11 mouse cellular contexts compared by ENCODE assay signal in genomic region chr6:90618274-90618673, GRCm38 (mm10). TPM values are rescaled to one million over a fixed set of nuclear protein-coding genes. Genes with fewer than 3 reads are reported as not detected.
DNase-seq lines count a peak whose midpoint lies in the region; ATAC-seq and TF ChIP-seq lines count a peak whose summit lies in the region.
"Had no signal": no experiment of that assay in that cellular context is flagged by ENCODE, and none has a peak within 500 bp of the region (broad histone marks: within the 10 kb centered on the region; RNA-seq: fewer than 3 reads in every experiment).

No protein-coding gene starts in this region.

- no peaks in the 10 kb centered on the region; the same call in 1 of the 2 replicates for H3K27me3 ChIP-seq in forebrain, embryonic 10.5 days (ENCODE audit: poor library complexity, severe bottlenecking)
- H3K27me3 ChIP-seq in forebrain, embryonic 13.5 days: no peaks in the 10 kb centered on the region
- no peaks in the 10 kb centered on the region for H3K27me3 ChIP-seq in liver, embryonic 11.5 days (replicated peaks; ENCODE audit: control insufficient read depth, insufficient read depth, low read length)

- H3K9ac ChIP-seq in forebrain, embryonic 13.5 days: no peak overlapping the region
- peak overlapping the region; percentile 86 for H3K9ac ChIP-seq in liver, embryonic 11.5 days (ENCODE audit: low read depth, low read length)

- ATAC-seq in forebrain, embryonic 13.5 days: no peak
- peak; percentile 45 for ATAC-seq in liver, embryonic 11.5 days (replicated peaks; ENCODE audit: low FRiP score)
- no peak for ATAC-seq in monocyte, adult 5-6 weeks (replicated peaks; ENCODE audit: insufficient number of reproducible peaks, low FRiP score, low TSS enrichment, poor library complexity, severe bottlenecking)

- H3K4me2 ChIP-seq in forebrain, embryonic 13.5 days: no peak overlapping the region
- H3K4me2 ChIP-seq in liver, embryonic 11.5 days: peak overlapping the region; percentile 63

- no peaks in the 10 kb centered on the region for H3K36me3 ChIP-seq in forebrain, embryonic 10.5 days (replicated peaks)
- no peaks in the 10 kb centered on the region for H3K36me3 ChIP-seq in forebrain, embryonic 13.5 days (ENCODE audit: poor library complexity, severe bottlenecking)
- no peaks in the 10 kb centered on the region for H3K36me3 ChIP-seq in liver, embryonic 11.5 days (ENCODE audit: control insufficient read depth, insufficient read depth, low read length)

- no peak for DNase-seq in forebrain, embryonic 10.5 days (ENCODE audit: extremely low spot score, low spot score)
- DNase-seq in lung, postnatal 10 days: peak; percentile 40
- DNase-seq in lung, adult 2 months: no peak
- peak; percentile 49 for DNase-seq in liver, embryonic 11.5 days (ENCODE audit: low spot score)
- peak; percentile 79 for DNase-seq in thymus, postnatal 14 days
- DNase-seq in frontal cortex, postnatal 14 days (ENCODE audit: low spot score in 2 of 2): no peak
- DNase-seq: gastrocnemius, postnatal 14 days; right cerebral cortex, postnatal 14 days had no signal

- no peak for TF ChIP-seq CTCF in lung, adult 2 months (IDR thresholded peaks at IDR 0.05; ENCODE audit: insufficient read depth, low read length)

- TF ChIP-seq POLR2A in lung, adult 2 months (IDR thresholded peaks at IDR 0.05; ENCODE audit: borderline replicate concordance, extremely low read depth, low read depth, low read length): no peak

- H3K27ac ChIP-seq in forebrain, embryonic 10.5 days: peak overlapping the region; percentile 67; the same call in 1 of the 2 replicates
- H3K27ac ChIP-seq in forebrain, embryonic 13.5 days: no peak overlapping the region
- H3K27ac ChIP-seq in liver, embryonic 11.5 days (ENCODE audit: low read depth, low read length): peak overlapping the region; percentile 94

- H3K4me3 ChIP-seq in forebrain, embryonic 10.5 days: no peak overlapping the region
- H3K4me3 ChIP-seq in forebrain, embryonic 13.5 days: no peak overlapping the region
- no peak overlapping the region for H3K4me3 ChIP-seq in lung, adult 2 months (replicated peaks; ENCODE audit: extremely low read depth, low read depth, low read length)
- H3K4me3 ChIP-seq in liver, embryonic 11.5 days (ENCODE audit: low read depth, low read length): peak overlapping the region; percentile 51
- H3K4me3 ChIP-seq: myocyte had no signal

- no peaks in the 10 kb centered on the region for H3K9me3 ChIP-seq in forebrain, embryonic 10.5 days
- H3K9me3 ChIP-seq in forebrain, embryonic 13.5 days (replicated peaks): no peaks in the 10 kb centered on the region
- no peaks in the 10 kb centered on the region for H3K9me3 ChIP-seq in liver, embryonic 11.5 days (ENCODE audit: control insufficient read depth, low read length)

- 79% methylated on average over 4 of the region's 4 CpGs for WGBS in forebrain, embryonic 10.5 days
- WGBS in forebrain, embryonic 13.5 days: 75% methylated on average over 4 of the region's 4 CpGs
- WGBS in lung, adult 2 months: 45% methylated on average over 4 of the region's 4 CpGs
- WGBS in liver, embryonic 11.5 days: 29% methylated on average over 4 of the region's 4 CpGs

- peaks cover 38% of the 10 kb centered on the region for H3K4me1 ChIP-seq in forebrain, embryonic 10.5 days
- H3K4me1 ChIP-seq in forebrain, embryonic 13.5 days: no peaks in the 10 kb centered on the region
- H3K4me1 ChIP-seq in lung, adult 2 months (ENCODE audit: control insufficient read depth, insufficient read depth, low read length): peaks cover 14% of the 10 kb centered on the region
- H3K4me1 ChIP-seq in liver, embryonic 11.5 days (replicated peaks; ENCODE audit: control insufficient read depth, insufficient read depth, low read length): peaks cover 55% of the 10 kb centered on the region

RNA-seq across cellular contexts. Expression of gene Slc41a3, which starts 13.7 kb away (rescaled TPM):
- 1.4 and 2.3 TPM in 2 replicates for polyA plus RNA-seq in forebrain, embryonic 10.5 days (2016; fragmentation: Nextera tagmentation; extraction: Ambion mirVana)
- polyA plus RNA-seq in forebrain, embryonic 13.5 days (2015; fragmentation: Nextera tagmentation; extraction: Ambion mirVana): 1.7 and 1.9 TPM in 2 replicates
- polyA plus RNA-seq in lung, adult 2 months (2012; rRNA removed): 11.1 and 13.8 TPM in 2 replicates
- 43.0 and 46.2 TPM in 2 replicates for polyA plus RNA-seq in liver, embryonic 11.5 days (2014; fragmentation: Nextera tagmentation; extraction: Ambion mirVana)
- total RNA-seq in monocyte, adult 5-6 weeks (2017): 10.1 to 17.7 TPM (median 15.7 TPM) in 3 replicates

Comparison
In these comparisons a context has a peak if more than half of its experiments do, and no peak if none do; other contexts are left out.
1. DNase-seq: peak in lung, postnatal 10 days (single experiment), liver, embryonic 11.5 days (single experiment) and thymus, postnatal 14 days (single experiment); none in forebrain, embryonic 10.5 days (single experiment), lung, adult 2 months (single experiment) and frontal cortex, postnatal 14 days (0 of 2).